Mouse (Mus musculus): ENCODE data around the gene Pard3. TPM values are rescaled to one million over a fixed set of nuclear protein-coding genes. Genes with fewer than 3 reads are reported as not detected.

Gene Pard3
- polyA plus RNA-seq, 1 experiment: 13.2 TPM

GRCm38 (mm10) chr8:127320930-127321329 is 257.2 kb downstream of the Pard3 start:
- Histone ChIP-seq H3K27me3 (ENCODE audit: control insufficient read depth, insufficient read depth, low read length) (no peaks in the 10 kb centered on the region), H3K4me3 (replicated peaks; ENCODE audit: insufficient read depth, low read depth, low read length) (no peak overlapping the region), H3K4me1 (ENCODE audit: control insufficient read depth, insufficient read depth, low read length) (no peaks in the 10 kb centered on the region), H3K27ac (ENCODE audit: insufficient read depth, low read length) (no peak overlapping the region)
- no peak for DNase-seq
- WGBS: 97% methylated on average over 5 of the region's 5 CpGs
- TF ChIP-seq POLR2A (IDR thresholded peaks at IDR 0.05; ENCODE audit: borderline replicate concordance, insufficient read depth, low read length) (no peak), CTCF (IDR thresholded peaks at IDR 0.05; ENCODE audit: borderline replicate concordance, insufficient read depth, low read depth, low read length) (no peak)

GRCm38 (mm10) chr8:127323583-127324360 is 260.1 kb downstream of the Pard3 start:
- Histone ChIP-seq H3K4me3 (replicated peaks; ENCODE audit: insufficient read depth, low read depth, low read length) (no peak overlapping the region), H3K27me3 (ENCODE audit: control insufficient read depth, insufficient read depth, low read length) (no peaks in the 10 kb centered on the region), H3K4me1 (ENCODE audit: control insufficient read depth, insufficient read depth, low read length) (no peaks in the 10 kb centered on the region), H3K27ac (ENCODE audit: insufficient read depth, low read length) (no peak overlapping the region)
- no peak for TF ChIP-seq POLR2A (IDR thresholded peaks at IDR 0.05; ENCODE audit: borderline replicate concordance, insufficient read depth, low read length)
- no peak for TF ChIP-seq CTCF (IDR thresholded peaks at IDR 0.05; ENCODE audit: borderline replicate concordance, insufficient read depth, low read depth, low read length)
- 92% methylated on average over 10 of the region's 10 CpGs for WGBS
- DNase-seq: no peak

- no peak overlapping the region for H3K4me3 ChIP-seq (replicated peaks; ENCODE audit: insufficient read depth, low read depth, low read length)
- H3K27me3 ChIP-seq (ENCODE audit: control insufficient read depth, insufficient read depth, low read length): no peaks in the 10 kb centered on the region
- H3K4me1 ChIP-seq (ENCODE audit: control insufficient read depth, insufficient read depth, low read length): no peaks in the 10 kb centered on the region
- no peak for DNase-seq
- H3K27ac ChIP-seq (ENCODE audit: insufficient read depth, low read length): no peak overlapping the region
- 70% methylated on average over 3 of the region's 3 CpGs for WGBS
- no peak for TF ChIP-seq CTCF (IDR thresholded peaks at IDR 0.05; ENCODE audit: borderline replicate concordance, insufficient read depth, low read depth, low read length)
- no peak for TF ChIP-seq POLR2A (IDR thresholded peaks at IDR 0.05; ENCODE audit: borderline replicate concordance, insufficient read depth, low read length)
Measured at GRCm38 (mm10) chr8:127324836-127325570, 261.3 kb downstream of the Pard3 start.

GRCm38 (mm10) chr8:127325749-127326148 is 262.1 kb downstream of the Pard3 start:
- Histone ChIP-seq H3K27ac (ENCODE audit: insufficient read depth, low read length) (no peak overlapping the region), H3K4me1 (ENCODE audit: control insufficient read depth, insufficient read depth, low read length) (no peaks in the 10 kb centered on the region), H3K27me3 (ENCODE audit: control insufficient read depth, insufficient read depth, low read length) (no peaks in the 10 kb centered on the region), H3K4me3 (replicated peaks; ENCODE audit: insufficient read depth, low read depth, low read length) (no peak overlapping the region)
- WGBS: 68% methylated on average over 5 of the region's 5 CpGs
- no peak for DNase-seq
- TF ChIP-seq POLR2A (IDR thresholded peaks at IDR 0.05; ENCODE audit: borderline replicate concordance, insufficient read depth, low read length) (no peak), CTCF (IDR thresholded peaks at IDR 0.05; ENCODE audit: borderline replicate concordance, insufficient read depth, low read depth, low read length) (no peak)

- Histone ChIP-seq H3K4me3 (replicated peaks; ENCODE audit: insufficient read depth, low read depth, low read length) (no peak overlapping the region), H3K27ac (ENCODE audit: insufficient read depth, low read length) (no peak overlapping the region), H3K27me3 (ENCODE audit: control insufficient read depth, insufficient read depth, low read length) (no peaks in the 10 kb centered on the region), H3K4me1 (ENCODE audit: control insufficient read depth, insufficient read depth, low read length) (no peaks in the 10 kb centered on the region)
- DNase-seq: no peak
- WGBS: 74% methylated on average over 12 of the region's 12 CpGs
- no peak for TF ChIP-seq POLR2A (IDR thresholded peaks at IDR 0.05; ENCODE audit: borderline replicate concordance, insufficient read depth, low read length)
- no peak for TF ChIP-seq CTCF (IDR thresholded peaks at IDR 0.05; ENCODE audit: borderline replicate concordance, insufficient read depth, low read depth, low read length)
Measured at GRCm38 (mm10) chr8:127330258-127331187, 266.8 kb downstream of the Pard3 start.

GRCm38 (mm10) chr8:127331751-127332150 is 268.1 kb downstream of the Pard3 start:
- Histone ChIP-seq H3K4me3 (replicated peaks; ENCODE audit: insufficient read depth, low read depth, low read length) (no peak overlapping the region), H3K27ac (ENCODE audit: insufficient read depth, low read length) (no peak overlapping the region), H3K4me1 (ENCODE audit: control insufficient read depth, insufficient read depth, low read length) (no peaks in the 10 kb centered on the region), H3K27me3 (ENCODE audit: control insufficient read depth, insufficient read depth, low read length) (no peaks in the 10 kb centered on the region)
- 95% methylated on average over 1 of the region's 1 CpGs for WGBS
- TF ChIP-seq CTCF (IDR thresholded peaks at IDR 0.05; ENCODE audit: borderline replicate concordance, insufficient read depth, low read depth, low read length) (peak; percentile 73), POLR2A (IDR thresholded peaks at IDR 0.05; ENCODE audit: borderline replicate concordance, insufficient read depth, low read length) (no peak)
- peak; percentile 22 to 44 for DNase-seq

- Histone ChIP-seq H3K4me3 (replicated peaks; ENCODE audit: insufficient read depth, low read depth, low read length) (no peak overlapping the region), H3K4me1 (ENCODE audit: control insufficient read depth, insufficient read depth, low read length) (0 out of 2 replicates have a peak, but pooled peaks cover 4% of the 10 kb centered on the region), H3K27ac (ENCODE audit: insufficient read depth, low read length) (no peak overlapping the region), H3K27me3 (ENCODE audit: control insufficient read depth, insufficient read depth, low read length) (no peaks in the 10 kb centered on the region)
- no peak for DNase-seq
- WGBS: 94% methylated on average over 1 of the region's 1 CpGs
- TF ChIP-seq CTCF (IDR thresholded peaks at IDR 0.05; ENCODE audit: borderline replicate concordance, insufficient read depth, low read depth, low read length) (no peak), POLR2A (IDR thresholded peaks at IDR 0.05; ENCODE audit: borderline replicate concordance, insufficient read depth, low read length) (no peak)
Measured at GRCm38 (mm10) chr8:127335216-127335615, 271.5 kb downstream of the Pard3 start.

Data from cerebellum, adult 2 months (tissue).